Mouse (Mus musculus): ENCODE data around the gene Gm3173.
A peak's percentile ranks its signal among the peaks of the same experiment; 100 is the strongest.
"Not testable (repeated sequence)": the region's sequence is repeated elsewhere in the genome, so short reads cannot be mapped to it uniquely, and the experiment has no call there.

Gene Gm3173

GRCm38 (mm10) chr14:4430692-4431091 is at the start of gene Gm3173:
Gm3173 (plus strand) TSS chr14:4430992.
- not testable (repeated sequence) for DNase-seq (ENCODE audit: low spot score)

GRCm38 (mm10) chr14:4385606-4386005 is 45.2 kb upstream of the Gm3173 start:
- not testable (repeated sequence) for DNase-seq (ENCODE audit: low spot score)

GRCm38 (mm10) chr14:4392841-4393530 is 37.8 kb upstream of the Gm3173 start:
- not testable (repeated sequence) for DNase-seq (ENCODE audit: low spot score)

GRCm38 (mm10) chr14:4397226-4397625 is 33.6 kb upstream of the Gm3173 start, which contains the start of gene Gm3159:
Gm3159 (plus strand) TSS chr14:4397526.
- not testable (repeated sequence) for DNase-seq (ENCODE audit: low spot score)

- not testable (repeated sequence) for DNase-seq (ENCODE audit: low spot score)
Observed at GRCm38 (mm10) chr14:4398624-4399023, 32.2 kb upstream of the Gm3173 start.

GRCm38 (mm10) chr14:4400115-4400789 is 30.5 kb upstream of the Gm3173 start:
- not testable (repeated sequence) for DNase-seq (ENCODE audit: low spot score)

- DNase-seq (ENCODE audit: low spot score): not testable (repeated sequence)
Observed at GRCm38 (mm10) chr14:4401245-4401644, 29.5 kb upstream of the Gm3173 start.

- not testable (repeated sequence) for DNase-seq (ENCODE audit: low spot score)
Observed at GRCm38 (mm10) chr14:4403840-4404239, 27.0 kb upstream of the Gm3173 start.

GRCm38 (mm10) chr14:4409939-4410338 is 20.9 kb upstream of the Gm3173 start:
- DNase-seq (ENCODE audit: low spot score): not testable (repeated sequence)

GRCm38 (mm10) chr14:4414965-4415835 is 15.6 kb upstream of the Gm3173 start, which contains the start of gene Gm3164:
Gm3164 (plus strand) TSS chr14:4415448.
- peak; percentile 29 for DNase-seq (ENCODE audit: low spot score)

- DNase-seq (ENCODE audit: low spot score): not testable (repeated sequence)
Observed at GRCm38 (mm10) chr14:4481445-4481844, 50.7 kb downstream of the Gm3173 start, which contains the start of gene Gm3182. Gm3182 (plus strand) TSS chr14:4481745.

- DNase-seq (ENCODE audit: low spot score): not testable (repeated sequence)
Observed at GRCm38 (mm10) chr14:4499425-4499824, 68.6 kb downstream of the Gm3173 start.

GRCm38 (mm10) chr14:4555105-4555504 is 124.3 kb downstream of the Gm3173 start, which contains the start of gene Gm3047:
Gm3047 (plus strand) TSS chr14:4555405.
- not testable (repeated sequence) for DNase-seq (ENCODE audit: low spot score)
